Mouse (Mus musculus): ENCODE measurements around the gene Rasal2. TPM values are rescaled to one million over a fixed set of nuclear protein-coding genes. Genes with fewer than 3 reads are reported as not detected.

Rasal2 gene
- total RNA-seq, 2 experiments from 2014 or later: 70.0 to 77.8 TPM

GRCm38 (mm10) chr1:157443026-157443722 lies 30.8 kb upstream of the Rasal2 start:
- peak in 1 of 2 experiments; percentile 40 for DNase-seq (ENCODE audit: extremely low spot score in 1 of 2, low spot score in 1 of 2)

GRCm38 (mm10) chr1:157439973-157440641 lies 27.7 kb upstream of the Rasal2 start:
- DNase-seq (ENCODE audit: extremely low spot score in 1 of 2, low spot score in 1 of 2): no peak

- no peak for DNase-seq (ENCODE audit: extremely low spot score in 1 of 2, low spot score in 1 of 2)
Observed at GRCm38 (mm10) chr1:157439101-157439500, 26.7 kb upstream of the Rasal2 start.

GRCm38 (mm10) chr1:157438290-157438689 lies 25.9 kb upstream of the Rasal2 start:
- no peak for DNase-seq (ENCODE audit: extremely low spot score in 1 of 2, low spot score in 1 of 2)

- DNase-seq (ENCODE audit: extremely low spot score in 1 of 2, low spot score in 1 of 2): no peak
Observed at GRCm38 (mm10) chr1:157435926-157436325, 23.5 kb upstream of the Rasal2 start.

GRCm38 (mm10) chr1:157434404-157434803 lies 22.0 kb upstream of the Rasal2 start:
- DNase-seq (ENCODE audit: extremely low spot score in 1 of 2, low spot score in 1 of 2): no peak

GRCm38 (mm10) chr1:157433316-157433715 lies 20.9 kb upstream of the Rasal2 start:
- no peak for DNase-seq (ENCODE audit: extremely low spot score in 1 of 2, low spot score in 1 of 2)

GRCm38 (mm10) chr1:157428366-157428765 lies 16.0 kb upstream of the Rasal2 start:
- no peak for DNase-seq (ENCODE audit: extremely low spot score in 1 of 2, low spot score in 1 of 2)

- no peak for DNase-seq (ENCODE audit: extremely low spot score in 1 of 2, low spot score in 1 of 2)
Observed at GRCm38 (mm10) chr1:157427604-157428003, 15.2 kb upstream of the Rasal2 start.

GRCm38 (mm10) chr1:157426933-157427332 lies 14.5 kb upstream of the Rasal2 start:
- no peak for DNase-seq (ENCODE audit: extremely low spot score in 1 of 2, low spot score in 1 of 2)

- DNase-seq (ENCODE audit: extremely low spot score in 1 of 2, low spot score in 1 of 2): no peak
Observed at GRCm38 (mm10) chr1:157425741-157426427, 13.5 kb upstream of the Rasal2 start.

GRCm38 (mm10) chr1:157417861-157418260 lies 5.5 kb upstream of the Rasal2 start:
- DNase-seq (ENCODE audit: extremely low spot score in 1 of 2, low spot score in 1 of 2): no peak

- DNase-seq (ENCODE audit: extremely low spot score in 1 of 2, low spot score in 1 of 2): no peak
Observed at GRCm38 (mm10) chr1:157417414-157417813, 5.0 kb upstream of the Rasal2 start.

GRCm38 (mm10) chr1:157416628-157417027 lies 4.2 kb upstream of the Rasal2 start:
- DNase-seq (ENCODE audit: extremely low spot score in 1 of 2, low spot score in 1 of 2): no peak

GRCm38 (mm10) chr1:157415771-157416170 lies 3.4 kb upstream of the Rasal2 start:
- no peak for DNase-seq (ENCODE audit: extremely low spot score in 1 of 2, low spot score in 1 of 2)

- peak in 1 of 2 experiments; percentile 49 for DNase-seq (ENCODE audit: extremely low spot score in 1 of 2, low spot score in 1 of 2)
Observed at GRCm38 (mm10) chr1:157411711-157412380, 549 bp downstream of the Rasal2 start.

GRCm38 (mm10) chr1:157411341-157411710 lies 1.1 kb downstream of the Rasal2 start:
- no peak for DNase-seq (ENCODE audit: extremely low spot score in 1 of 2, low spot score in 1 of 2)

- no peak for DNase-seq (ENCODE audit: extremely low spot score in 1 of 2, low spot score in 1 of 2)
Observed at GRCm38 (mm10) chr1:157410937-157411336, 1.5 kb downstream of the Rasal2 start.

GRCm38 (mm10) chr1:157409648-157410047 lies 2.7 kb downstream of the Rasal2 start:
- DNase-seq (ENCODE audit: extremely low spot score in 1 of 2, low spot score in 1 of 2): no peak

- no peak for DNase-seq (ENCODE audit: extremely low spot score in 1 of 2, low spot score in 1 of 2)
Observed at GRCm38 (mm10) chr1:157388027-157388426, 24.4 kb downstream of the Rasal2 start.

GRCm38 (mm10) chr1:157380694-157381093 lies 31.7 kb downstream of the Rasal2 start:
- DNase-seq (ENCODE audit: extremely low spot score in 1 of 2, low spot score in 1 of 2): no peak

All from layer of hippocampus, postnatal 25 days (tissue).